Mouse (Mus musculus) liver, embryonic 12.5 days (tissue): ENCODE data around the gene Zc3hav1. TPM values are rescaled to one million over a fixed set of nuclear protein-coding genes. Genes with fewer than 3 reads are reported as not detected.

Experiments used
- ATAC-seq: fragments of 200-750 bp; cut with Nextera tagmentation; 2 replicates; pipeline ENCODE4 v1.8.0; 2017; ENCODE audit warnings: moderate number of reproducible peaks, mild to moderate bottlenecking, moderate library complexity
- H3K27ac ChIP-seq: fragments of 300-500 bp; sonication (generic); 2 replicates; pipeline ENCODE4 v1.5.1; 2016; ENCODE audit warnings: mild to moderate bottlenecking
- H3K27me3 ChIP-seq: fragments of 300-500 bp; sonication (generic); replicated peaks from 2 replicates; pipeline ENCODE4 v1.6.1; 2016; ENCODE audit warnings: mild to moderate bottlenecking, moderate library complexity
- H3K36me3 ChIP-seq: fragments of 300-500 bp; sonication (generic); 2 replicates; pipeline ENCODE4 v1.6.1; 2016; ENCODE audit warnings: mild to moderate bottlenecking, moderate library complexity
- H3K4me1 ChIP-seq: fragments of 300-500 bp; sonication (generic); 2 replicates; pipeline ENCODE4 v1.6.1; 2016
- H3K4me2 ChIP-seq: fragments of 300-500 bp; sonication (generic); 2 replicates; pipeline ENCODE4 v1.6.1; 2016; ENCODE audit warnings: mild to moderate bottlenecking, moderate library complexity
- H3K4me3 ChIP-seq: fragments of 300-500 bp; sonication (generic); 2 replicates; pipeline ENCODE4 v1.5.1; 2016; ENCODE audit warnings: mild to moderate bottlenecking, moderate library complexity
- H3K9ac ChIP-seq: fragments of 300-500 bp; sonication (generic); 2 replicates; pipeline ENCODE4 v1.6.1; 2016; ENCODE audit warnings: mild to moderate bottlenecking, moderate library complexity
- H3K9me3 ChIP-seq: fragments of 300-500 bp; sonication (generic); replicated peaks from 2 replicates; pipeline ENCODE4 v1.6.1; 2016; ENCODE audit warnings: mild to moderate bottlenecking, moderate library complexity
- WGBS: fragments of 180-500 bp; shearing (Covaris S2); methylation state at CpG from one replicate; pipeline ENCODE4 v1.1.7; 2016; ENCODE audit not compliant: insufficient replicate concordance; 5-methylcytosine and 5-hydroxymethylcytosine counted together
- polyA plus RNA-seq: library from polyadenylated mRNA; unstranded; fragments of >200 nt; fragmentation: Nextera tagmentation; extraction: Ambion mirVana; gene quantifications from 2 replicates; pipeline ENCODE4 v1.2.1, GENCODE M21; 2016

Gene Zc3hav1
- polyA plus RNA-seq, 1 experiment from 2014 or later, result 30.6 TPM

DNA sequence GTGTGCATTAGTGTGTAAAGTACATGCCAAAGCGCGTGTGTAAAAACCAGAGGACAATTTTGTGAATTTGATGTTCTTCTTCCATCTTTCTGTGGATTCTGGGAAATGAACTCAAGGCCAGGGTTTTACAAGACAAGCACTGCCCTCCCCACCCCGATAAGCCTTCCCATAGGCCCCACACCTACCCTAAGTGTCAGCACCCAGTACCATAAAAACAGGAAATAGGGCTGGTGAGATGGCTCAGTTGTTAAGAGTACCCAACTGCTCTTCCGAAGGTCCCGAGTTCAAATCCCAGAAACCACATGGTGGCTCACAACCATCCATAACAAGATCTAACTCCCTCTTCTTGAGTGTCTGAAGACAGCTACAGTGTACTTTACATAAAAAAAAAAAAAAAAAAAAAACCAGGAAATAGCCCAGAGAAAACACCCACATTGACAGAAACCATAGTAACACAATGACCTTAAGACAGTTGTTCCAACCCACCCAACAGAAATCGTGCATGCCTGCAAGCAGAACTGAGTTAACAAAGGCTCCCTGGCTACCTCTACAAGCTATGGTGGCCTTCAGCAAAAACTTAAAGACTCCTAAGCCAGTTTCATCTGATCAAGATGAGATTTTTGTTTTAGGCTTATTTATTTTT lies 5.5 kb downstream of the Zc3hav1 start:
- peak overlapping the region; percentile 38; the same call in 1 of the 2 replicates for H3K4me3 ChIP-seq
- peak overlapping the region; percentile 61 for H3K4me2 ChIP-seq
- H3K36me3 ChIP-seq, result peaks cover 62% of the 10 kb centered on the region
- WGBS, result 68% methylated on average over 6 of the region's 6 CpGs
- H3K4me1 ChIP-seq, result peaks cover 88% of the 10 kb centered on the region
- H3K27me3 ChIP-seq, result no peaks in the 10 kb centered on the region
- ATAC-seq, result no peak
- H3K9me3 ChIP-seq, result no peaks in the 10 kb centered on the region
- H3K27ac ChIP-seq, result peak overlapping the region; percentile 69
- peak overlapping the region; percentile 41; the same call in 1 of the 2 replicates for H3K9ac ChIP-seq

DNA sequence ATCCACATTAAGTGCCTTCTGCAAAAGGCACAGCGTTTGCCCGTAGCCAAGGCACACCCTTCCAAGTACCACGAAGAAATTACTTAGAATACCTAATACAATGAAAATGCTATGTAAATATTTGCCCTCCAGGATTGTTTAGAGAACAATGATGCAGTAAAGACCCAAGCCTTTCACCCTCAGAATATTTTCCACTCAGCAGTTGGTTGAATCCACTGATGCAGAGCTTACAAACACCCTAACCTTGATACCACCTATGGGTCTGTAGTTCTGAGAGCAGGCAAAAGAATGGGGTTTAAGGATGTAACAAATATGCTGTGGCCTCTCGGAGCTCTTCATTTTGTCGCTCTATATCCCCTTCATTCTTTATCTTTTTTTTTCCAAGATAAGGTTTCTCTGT lies 6.5 kb downstream of the Zc3hav1 start:
- H3K27ac ChIP-seq, result peak overlapping the region; percentile 99
- peaks cover 97% of the 10 kb centered on the region for H3K4me1 ChIP-seq

GRCm38 (mm10) chr6:38345796-38346195 lies 8.6 kb downstream of the Zc3hav1 start:
- Histone ChIP-seq H3K4me3 (peak overlapping the region; percentile 51), H3K9ac (peak overlapping the region; percentile 75), H3K9me3 (no peaks in the 10 kb centered on the region), H3K27ac (peak overlapping the region; percentile 99), H3K4me1 (peaks cover 99% of the 10 kb centered on the region), H3K4me2 (peak overlapping the region; percentile 82), H3K36me3 (peaks cover 45% of the 10 kb centered on the region), H3K27me3 (no peaks in the 10 kb centered on the region)
- ATAC-seq, result peak; percentile 74
- 13% methylated on average over 7 of the region's 7 CpGs for WGBS

More for the DNA sequence above, 6.5 kb downstream of the Zc3hav1 start:
- WGBS, result 49% methylated on average over 5 of the region's 5 CpGs
- Histone ChIP-seq H3K4me2 (peak overlapping the region; percentile 82), H3K9me3 (no peaks in the 10 kb centered on the region), H3K36me3 (peaks cover 61% of the 10 kb centered on the region), H3K9ac (peak overlapping the region; percentile 39), H3K4me3 (no peak overlapping the region), H3K27me3 (no peaks in the 10 kb centered on the region)
- ATAC-seq, result no peak

DNA sequence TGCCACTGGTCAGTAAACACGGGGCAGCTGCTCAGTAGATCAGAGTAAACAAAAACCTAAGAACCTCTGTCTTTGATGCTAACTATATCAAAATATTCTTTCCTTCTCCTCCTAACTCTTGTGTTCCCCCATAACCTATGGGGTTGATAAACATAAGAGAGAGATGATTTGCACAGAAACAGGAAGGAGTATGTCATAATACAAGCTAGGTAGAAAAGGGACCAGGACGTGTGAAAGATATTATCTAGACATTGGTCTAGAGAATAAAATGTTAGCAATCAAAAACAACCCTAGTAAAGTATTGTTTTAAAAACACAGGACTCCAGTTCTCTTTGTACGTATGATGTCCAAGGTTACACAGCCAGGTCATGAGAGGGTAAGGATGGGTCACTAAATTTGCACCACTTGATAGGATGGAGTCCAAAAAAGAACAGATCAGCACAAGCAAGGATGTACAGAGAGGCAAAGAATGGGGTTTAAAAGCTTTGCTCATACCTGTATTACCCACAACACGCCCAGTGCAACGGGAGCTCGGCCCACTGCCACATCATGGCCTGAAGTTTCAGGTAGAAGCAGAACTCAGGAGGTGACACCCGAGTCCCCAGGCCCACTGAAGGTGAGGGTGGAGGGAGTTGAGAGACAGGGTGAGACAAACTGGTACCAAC lies 10.3 kb downstream of the Zc3hav1 start:
- Histone ChIP-seq H3K4me3 (peak overlapping the region; percentile 57), H3K36me3 (peaks cover 45% of the 10 kb centered on the region), H3K9ac (peak overlapping the region; percentile 75), H3K9me3 (no peaks in the 10 kb centered on the region), H3K4me1 (peaks cover 99% of the 10 kb centered on the region), H3K27ac (peak overlapping the region; percentile 99), H3K4me2 (peak overlapping the region; percentile 82), H3K27me3 (no peaks in the 10 kb centered on the region)
- WGBS, result 64% methylated on average over 7 of the region's 7 CpGs
- ATAC-seq, result no peak

- Histone ChIP-seq H3K27me3 (no peaks in the 10 kb centered on the region), H3K4me3 (peak overlapping the region; percentile 57), H3K9me3 (no peaks in the 10 kb centered on the region), H3K4me2 (peak overlapping the region; percentile 82), H3K9ac (peak overlapping the region; percentile 75), H3K36me3 (peaks cover 46% of the 10 kb centered on the region), H3K4me1 (peaks cover 99% of the 10 kb centered on the region), H3K27ac (peak overlapping the region; percentile 99)
- no peak for ATAC-seq
- WGBS, result 24% methylated on average over 3 of the region's 3 CpGs
Measured at GRCm38 (mm10) chr6:38343581-38343980, 10.8 kb downstream of the Zc3hav1 start.

GRCm38 (mm10) chr6:38342666-38342992 lies 11.8 kb downstream of the Zc3hav1 start:
- WGBS, result 12% methylated on average over 8 of the region's 8 CpGs
- Histone ChIP-seq H3K4me3 (peak overlapping the region; percentile 57), H3K9me3 (no peaks in the 10 kb centered on the region), H3K9ac (peak overlapping the region; percentile 75), H3K36me3 (peaks cover 49% of the 10 kb centered on the region), H3K27ac (peak overlapping the region; percentile 99), H3K27me3 (no peaks in the 10 kb centered on the region), H3K4me1 (peaks cover 96% of the 10 kb centered on the region), H3K4me2 (peak overlapping the region; percentile 82)
- no peak for ATAC-seq

- peak overlapping the region; percentile 99 for H3K27ac ChIP-seq
- peak overlapping the region; percentile 57 for H3K4me3 ChIP-seq
- 2% methylated on average over 11 of the region's 11 CpGs for WGBS
- no peaks in the 10 kb centered on the region for H3K9me3 ChIP-seq
- peak overlapping the region; percentile 82 for H3K4me2 ChIP-seq
- H3K36me3 ChIP-seq, result peaks cover 51% of the 10 kb centered on the region
- H3K9ac ChIP-seq, result peak overlapping the region; percentile 75
- peaks cover 90% of the 10 kb centered on the region for H3K4me1 ChIP-seq
- ATAC-seq, result peak; percentile 92
- no peaks in the 10 kb centered on the region for H3K27me3 ChIP-seq
Measured at GRCm38 (mm10) chr6:38341751-38342665, 12.4 kb downstream of the Zc3hav1 start.

DNA sequence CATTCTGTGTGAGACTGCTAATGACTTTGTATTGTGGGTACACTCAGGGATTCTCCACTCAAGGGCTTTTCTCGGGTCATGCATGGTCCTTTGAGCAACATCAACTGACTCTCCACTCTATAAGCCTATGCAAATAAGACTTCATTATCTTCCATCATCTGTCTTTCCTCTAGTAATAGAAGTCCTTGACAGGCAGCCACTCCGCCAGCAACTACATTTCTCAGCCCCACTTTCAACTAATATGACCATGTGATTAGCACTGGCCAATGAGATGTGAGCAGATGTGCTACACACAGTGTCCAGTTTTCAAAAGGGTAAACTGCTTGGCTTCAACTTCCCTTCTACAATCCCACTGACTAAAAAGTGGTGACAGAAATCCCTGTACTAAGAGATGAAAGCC lies 15.3 kb downstream of the Zc3hav1 start:
- ATAC-seq, result no peak
- Histone ChIP-seq H3K9ac (no peak overlapping the region), H3K27ac (peak overlapping the region; percentile 99), H3K9me3 (no peaks in the 10 kb centered on the region), H3K4me2 (peak overlapping the region; percentile 82; the same call in 1 of the 2 replicates), H3K27me3 (no peaks in the 10 kb centered on the region), H3K4me1 (peaks cover 64% of the 10 kb centered on the region), H3K4me3 (no peak overlapping the region), H3K36me3 (peaks cover 67% of the 10 kb centered on the region)
- WGBS, result 68% methylated on average over 2 of the region's 2 CpGs

DNA sequence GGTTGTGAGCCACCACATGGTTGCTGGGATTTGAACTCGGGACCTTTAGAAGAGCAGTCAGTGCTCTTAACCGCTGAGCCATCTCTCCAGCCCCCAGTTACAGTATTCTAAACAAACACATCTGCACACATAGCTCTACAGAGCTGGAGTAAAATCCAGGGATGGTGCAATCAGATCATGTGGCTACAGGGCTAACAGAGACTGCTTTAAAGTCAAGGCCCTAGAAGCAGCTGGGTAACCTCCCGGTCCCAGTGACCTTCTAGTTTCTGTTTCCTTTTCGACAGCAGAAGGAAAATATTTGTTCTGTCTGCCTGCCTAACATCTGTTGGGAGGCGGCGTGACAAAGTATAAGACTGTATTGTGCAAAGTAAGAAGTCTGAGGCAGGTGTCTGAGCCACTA lies 16.5 kb downstream of the Zc3hav1 start:
- Histone ChIP-seq H3K36me3 (peaks cover 79% of the 10 kb centered on the region), H3K27me3 (no peaks in the 10 kb centered on the region), H3K27ac (peak overlapping the region; percentile 99; the same call in 1 of the 2 replicates), H3K4me3 (no peak overlapping the region), H3K4me1 (peaks cover 53% of the 10 kb centered on the region), H3K9ac (no peak overlapping the region), H3K4me2 (no peak overlapping the region), H3K9me3 (no peaks in the 10 kb centered on the region)
- ATAC-seq, result no peak
- WGBS, result 83% methylated on average over 6 of the region's 6 CpGs

DNA sequence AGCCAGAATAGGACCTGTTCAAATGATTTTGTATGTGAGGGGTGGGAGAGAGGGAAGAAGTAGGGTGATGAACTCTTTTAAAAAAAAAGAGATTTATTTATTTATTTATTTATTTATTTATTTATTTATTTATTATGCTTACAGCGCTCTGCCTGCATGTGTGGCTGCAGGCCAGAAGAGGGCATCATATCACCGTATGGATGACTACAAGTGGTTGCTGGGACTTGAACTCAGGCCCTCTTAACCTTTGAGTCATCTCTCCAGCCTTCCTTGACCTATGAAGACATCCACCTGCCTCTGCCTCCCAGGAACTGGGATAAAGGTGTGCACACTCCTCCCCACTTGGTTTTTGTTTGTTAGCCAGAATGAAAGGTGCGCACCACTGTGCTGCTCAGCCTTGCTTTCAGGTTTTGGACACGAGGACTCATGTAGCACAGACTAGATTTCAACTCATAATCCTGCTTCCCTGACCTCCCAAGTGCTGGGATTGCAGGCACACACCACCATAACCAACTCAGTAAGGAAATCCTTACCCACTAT lies 17.2 kb downstream of the Zc3hav1 start:
- ATAC-seq, result no peak
- Histone ChIP-seq H3K27me3 (no peaks in the 10 kb centered on the region), H3K27ac (peak overlapping the region; percentile 45; the same call in 1 of the 2 replicates), H3K36me3 (peaks cover 86% of the 10 kb centered on the region), H3K4me3 (no peak overlapping the region), H3K4me1 (peaks cover 45% of the 10 kb centered on the region), H3K9ac (no peak overlapping the region), H3K9me3 (no peaks in the 10 kb centered on the region), H3K4me2 (no peak overlapping the region)
- 82% methylated on average over 4 of the region's 4 CpGs for WGBS

DNA sequence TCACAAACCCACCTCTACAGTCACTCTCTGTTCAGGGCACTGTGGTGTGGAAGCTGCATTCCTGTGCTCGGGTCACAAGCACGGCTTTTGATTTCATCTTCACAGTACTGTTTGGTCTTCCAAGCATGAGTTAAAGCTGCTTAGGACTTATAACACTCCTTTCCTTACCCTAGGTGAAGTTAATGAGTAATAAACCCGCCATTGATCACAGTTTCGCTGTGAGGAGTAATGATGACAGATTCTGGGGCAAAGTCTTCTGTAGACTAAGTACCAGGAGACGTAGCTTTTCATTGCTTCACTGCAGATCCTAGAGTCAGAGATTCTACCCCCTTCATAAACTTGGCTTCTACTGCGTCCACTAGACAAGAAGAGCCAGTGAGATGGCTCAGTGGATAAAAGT lies 19.1 kb downstream of the Zc3hav1 start:
- Histone ChIP-seq H3K4me1 (peaks cover 27% of the 10 kb centered on the region), H3K4me2 (no peak overlapping the region), H3K27me3 (no peaks in the 10 kb centered on the region), H3K9me3 (no peaks in the 10 kb centered on the region), H3K36me3 (peaks cover 100% of the 10 kb centered on the region), H3K9ac (no peak overlapping the region), H3K4me3 (no peak overlapping the region), H3K27ac (peak overlapping the region; percentile 40; the same call in 1 of the 2 replicates)
- no peak for ATAC-seq
- 80% methylated on average over 6 of the region's 6 CpGs for WGBS
